Mouse (Mus musculus): Measurements from ENCODE around the gene Iyd. TPM values are rescaled to one million over a fixed set of nuclear protein-coding genes. Genes with fewer than 3 reads are reported as not detected.

Gene Iyd
- polyA plus RNA-seq, 1 experiment: 0.22 TPM

- no peak overlapping the region for H3K27ac ChIP-seq (ENCODE audit: control insufficient read depth, insufficient read depth, low read length)
- TF ChIP-seq POLR2A (IDR thresholded peaks at IDR 0.05; ENCODE audit: control insufficient read depth, extremely low read depth, insufficient read depth, low read length, poor library complexity): no peak
- no peak for TF ChIP-seq CTCF (IDR thresholded peaks at IDR 0.05; ENCODE audit: borderline replicate concordance, control insufficient read depth, extremely low read depth, insufficient read depth, low read length, poor library complexity)
- no peaks in the 10 kb centered on the region for H3K4me1 ChIP-seq (replicated peaks; ENCODE audit: control insufficient read depth, insufficient read depth, low read length)
- no peaks in the 10 kb centered on the region for H3K36me3 ChIP-seq (ENCODE audit: control insufficient read depth, insufficient read depth, low read length)
- H3K4me3 ChIP-seq (ENCODE audit: control insufficient read depth, insufficient read depth, low read length): no peak overlapping the region
- H3K27me3 ChIP-seq (ENCODE audit: control insufficient read depth, insufficient read depth, low read length): no peaks in the 10 kb centered on the region
- 90% methylated on average over 3 of the region's 3 CpGs for WGBS
- no peak for DNase-seq
Observed at GRCm38 (mm10) chr10:3591790-3592189, 51.8 kb downstream of the Iyd start.

- H3K4me1 ChIP-seq (replicated peaks; ENCODE audit: control insufficient read depth, insufficient read depth, low read length): no peaks in the 10 kb centered on the region
- no peaks in the 10 kb centered on the region for H3K27me3 ChIP-seq (ENCODE audit: control insufficient read depth, insufficient read depth, low read length)
- H3K36me3 ChIP-seq (ENCODE audit: control insufficient read depth, insufficient read depth, low read length): no peaks in the 10 kb centered on the region
- no peak overlapping the region for H3K27ac ChIP-seq (ENCODE audit: control insufficient read depth, insufficient read depth, low read length)
- TF ChIP-seq CTCF (IDR thresholded peaks at IDR 0.05; ENCODE audit: borderline replicate concordance, control insufficient read depth, extremely low read depth, insufficient read depth, low read length, poor library complexity): no peak
- TF ChIP-seq POLR2A (IDR thresholded peaks at IDR 0.05; ENCODE audit: control insufficient read depth, extremely low read depth, insufficient read depth, low read length, poor library complexity): no peak
- H3K4me3 ChIP-seq (ENCODE audit: control insufficient read depth, insufficient read depth, low read length): no peak overlapping the region
- DNase-seq: no peak
- 81% methylated on average over 2 of the region's 2 CpGs for WGBS
Observed at GRCm38 (mm10) chr10:3596697-3597096, 56.7 kb downstream of the Iyd start.

- no peaks in the 10 kb centered on the region for H3K4me1 ChIP-seq (replicated peaks; ENCODE audit: control insufficient read depth, insufficient read depth, low read length)
- H3K27me3 ChIP-seq (ENCODE audit: control insufficient read depth, insufficient read depth, low read length): no peaks in the 10 kb centered on the region
- WGBS: 95% methylated on average over 3 of the region's 3 CpGs
- no peak overlapping the region for H3K4me3 ChIP-seq (ENCODE audit: control insufficient read depth, insufficient read depth, low read length)
- H3K36me3 ChIP-seq (ENCODE audit: control insufficient read depth, insufficient read depth, low read length): no peaks in the 10 kb centered on the region
- no peak for TF ChIP-seq CTCF (IDR thresholded peaks at IDR 0.05; ENCODE audit: borderline replicate concordance, control insufficient read depth, extremely low read depth, insufficient read depth, low read length, poor library complexity)
- TF ChIP-seq POLR2A (IDR thresholded peaks at IDR 0.05; ENCODE audit: control insufficient read depth, extremely low read depth, insufficient read depth, low read length, poor library complexity): no peak
- no peak for DNase-seq
- H3K27ac ChIP-seq (ENCODE audit: control insufficient read depth, insufficient read depth, low read length): no peak overlapping the region
Observed at GRCm38 (mm10) chr10:3597760-3598159, 57.7 kb downstream of the Iyd start.

Other genes with a start within 250 kb of the Iyd start
- gene Ppp1r14c, start 174.2 kb upstream of the Iyd start, polyA plus RNA-seq (2012; rRNA removed): 0.36 and 2.3 TPM in 2 replicates
- 2.0 and 2.3 TPM in 2 replicates for gene Plekhg1, start 200.1 kb downstream of the Iyd start, polyA plus RNA-seq (2012; rRNA removed)